Mouse (Mus musculus): ENCODE data around the gene Cdca3. TPM values are rescaled to one million over a fixed set of nuclear protein-coding genes. Genes with fewer than 3 reads are reported as not detected.

The Cdca3 gene
- polyA plus RNA-seq, 1 experiment from 2014 or later = 8.2 TPM

DNA sequence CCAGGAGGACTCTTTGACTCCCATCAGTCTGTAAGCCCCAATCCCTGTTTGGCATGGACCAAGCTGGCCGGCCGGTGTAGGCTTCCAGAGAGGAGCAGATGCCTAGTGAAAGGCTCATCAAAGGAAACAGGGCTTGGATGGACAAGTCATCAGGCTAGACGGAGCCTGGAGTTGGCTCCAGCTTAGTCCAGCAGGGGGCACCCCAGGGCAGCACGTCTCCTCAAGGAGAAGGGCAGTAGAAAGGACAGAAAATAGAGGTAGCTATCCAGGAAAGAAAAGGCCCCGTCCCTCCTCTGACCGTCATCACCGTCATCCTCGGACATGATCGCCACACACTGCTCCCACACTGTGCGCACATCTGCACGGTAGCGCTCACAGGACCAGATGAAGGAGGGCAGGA is 30.4 kb downstream of the Cdca3 start:
- no peak overlapping the region for H3K4me3 ChIP-seq (ENCODE audit: low read depth, low read length)
- H3K9ac ChIP-seq (replicated peaks; ENCODE audit: low read depth) = no peak overlapping the region
- WGBS = 8% methylated on average over 11 of the region's 12 CpGs
- H3K36me3 ChIP-seq (ENCODE audit: insufficient read depth, low read length) = no peaks in the 10 kb centered on the region
- H3K9me3 ChIP-seq (ENCODE audit: low read length) = no peaks in the 10 kb centered on the region
- H3K27me3 ChIP-seq (replicated peaks; ENCODE audit: insufficient read depth, low read length) = peaks cover 22% of the 10 kb centered on the region
- H3K4me2 ChIP-seq (replicated peaks; ENCODE audit: low read depth, low read length) = no peak overlapping the region
- TF ChIP-seq EP300 (IDR thresholded peaks at IDR 0.05) (no peak), CTCF (IDR thresholded peaks at IDR 0.05) (peak; percentile 92)
- ATAC-seq (peak; percentile 43), DNase-seq (ENCODE audit: low spot score) (peak; percentile 85)
- no peak overlapping the region for H3K27ac ChIP-seq (ENCODE audit: low read length)
- 0 out of 2 replicates have a peak, but pooled peaks cover 3% of the 10 kb centered on the region for H3K4me1 ChIP-seq (ENCODE audit: insufficient read depth, low read depth, low read length)

DNA sequence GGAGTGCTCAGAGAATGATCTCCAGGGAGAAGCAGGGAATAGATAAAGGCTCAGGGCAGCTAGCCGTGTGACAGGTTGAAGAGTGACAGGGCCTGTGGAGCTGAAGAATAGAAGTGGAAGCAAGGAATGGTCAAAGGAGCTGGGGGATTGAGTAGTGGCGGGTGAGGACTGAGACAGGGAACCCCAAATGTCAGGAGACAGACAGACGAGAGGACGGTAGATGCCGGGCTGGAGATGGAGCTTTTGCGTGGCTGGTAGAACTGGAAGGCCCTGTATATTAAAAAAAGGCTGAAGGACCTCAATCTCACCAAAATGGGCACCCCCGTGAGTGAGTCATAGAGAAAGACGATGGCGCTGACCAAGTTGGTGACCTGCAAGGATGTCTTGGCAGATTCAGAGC is 31.2 kb downstream of the Cdca3 start:
- ATAC-seq = no peak

DNA sequence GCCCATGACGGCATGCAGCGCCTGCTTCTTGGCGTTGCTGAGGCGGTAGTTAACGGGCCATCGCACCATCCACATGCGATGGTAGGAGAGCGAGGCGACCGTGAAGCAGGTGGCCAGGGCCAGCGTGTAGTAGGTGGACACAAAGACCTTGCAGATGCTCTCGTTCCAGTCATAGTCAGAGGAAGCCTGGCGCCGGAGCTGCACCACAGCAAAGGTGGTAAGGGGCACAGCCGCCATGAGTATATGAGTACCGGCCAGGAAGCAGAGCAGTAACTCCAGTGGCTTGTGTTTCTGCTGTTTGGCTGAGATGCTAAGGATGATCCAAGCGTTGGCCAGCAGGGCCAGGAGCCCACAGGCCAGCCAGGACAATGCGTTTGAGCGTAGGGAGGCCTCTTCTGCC is 31.9 kb downstream of the Cdca3 start:
- Histone ChIP-seq H3K27ac (ENCODE audit: low read length) (no peak overlapping the region), H3K27me3 (replicated peaks; ENCODE audit: insufficient read depth, low read length) (peaks cover 22% of the 10 kb centered on the region), H3K4me1 (ENCODE audit: insufficient read depth, low read depth, low read length) (0 out of 2 replicates have a peak, but pooled peaks cover 3% of the 10 kb centered on the region), H3K36me3 (ENCODE audit: insufficient read depth, low read length) (no peaks in the 10 kb centered on the region), H3K9me3 (ENCODE audit: low read length) (no peaks in the 10 kb centered on the region), H3K4me2 (replicated peaks; ENCODE audit: low read depth, low read length) (no peak overlapping the region), H3K4me3 (ENCODE audit: low read depth, low read length) (no peak overlapping the region), H3K9ac (replicated peaks; ENCODE audit: low read depth) (no peak overlapping the region)
- ATAC-seq = no peak
- no peak for TF ChIP-seq EP300 (IDR thresholded peaks at IDR 0.05)
- TF ChIP-seq CTCF (IDR thresholded peaks at IDR 0.05) = no peak
- DNase-seq (ENCODE audit: low spot score) = no peak
- WGBS = 79% methylated on average over 19 of the region's 19 CpGs

More for the DNA sequence above, 31.2 kb downstream of the Cdca3 start:
- no peak overlapping the region for H3K27ac ChIP-seq (ENCODE audit: low read length)
- no peak overlapping the region for H3K4me3 ChIP-seq (ENCODE audit: low read depth, low read length)
- H3K9me3 ChIP-seq (ENCODE audit: low read length) = no peaks in the 10 kb centered on the region
- no peak overlapping the region for H3K9ac ChIP-seq (replicated peaks; ENCODE audit: low read depth)
- 0 out of 2 replicates have a peak, but pooled peaks cover 3% of the 10 kb centered on the region for H3K4me1 ChIP-seq (ENCODE audit: insufficient read depth, low read depth, low read length)
- peaks cover 22% of the 10 kb centered on the region for H3K27me3 ChIP-seq (replicated peaks; ENCODE audit: insufficient read depth, low read length)
- no peaks in the 10 kb centered on the region for H3K36me3 ChIP-seq (ENCODE audit: insufficient read depth, low read length)
- no peak for DNase-seq (ENCODE audit: low spot score)
- H3K4me2 ChIP-seq (replicated peaks; ENCODE audit: low read depth, low read length) = no peak overlapping the region
- WGBS = 82% methylated on average over 9 of the region's 9 CpGs
- TF ChIP-seq CTCF (IDR thresholded peaks at IDR 0.05) = no peak
- no peak for TF ChIP-seq EP300 (IDR thresholded peaks at IDR 0.05)

DNA sequence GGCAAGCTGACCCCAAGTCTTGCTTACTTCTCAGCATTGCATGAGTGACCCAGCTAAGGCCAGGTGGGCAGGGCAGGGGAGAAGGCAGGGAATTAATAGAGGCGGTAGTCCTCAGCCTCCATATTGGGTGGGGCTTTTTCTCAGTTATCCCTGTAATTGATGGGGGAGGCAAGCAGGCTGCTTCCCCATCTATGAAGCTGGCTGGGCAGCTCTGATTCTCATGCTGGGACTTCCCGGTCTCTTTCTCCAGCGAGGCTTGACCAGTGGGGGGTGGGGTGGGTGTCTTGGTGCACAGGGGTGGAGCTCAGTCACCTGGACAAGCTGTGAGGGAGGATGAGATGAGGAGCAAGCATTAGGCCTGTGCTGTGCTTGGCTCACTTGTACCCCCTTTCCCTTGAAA is 32.5 kb downstream of the Cdca3 start:
- WGBS = 28% methylated on average over 2 of the region's 3 CpGs
- no peaks in the 10 kb centered on the region for H3K9me3 ChIP-seq (ENCODE audit: low read length)
- H3K27ac ChIP-seq (ENCODE audit: low read length) = no peak overlapping the region
- no peak overlapping the region for H3K4me2 ChIP-seq (replicated peaks; ENCODE audit: low read depth, low read length)
- H3K9ac ChIP-seq (replicated peaks; ENCODE audit: low read depth) = no peak overlapping the region
- H3K27me3 ChIP-seq (replicated peaks; ENCODE audit: insufficient read depth, low read length) = peaks cover 22% of the 10 kb centered on the region
- TF ChIP-seq CTCF (IDR thresholded peaks at IDR 0.05) (no peak), EP300 (IDR thresholded peaks at IDR 0.05) (no peak)
- DNase-seq (ENCODE audit: low spot score) (no peak), ATAC-seq (no peak)
- H3K4me3 ChIP-seq (ENCODE audit: low read depth, low read length) = no peak overlapping the region
- no peaks in the 10 kb centered on the region for H3K36me3 ChIP-seq (ENCODE audit: insufficient read depth, low read length)
- 0 out of 2 replicates have a peak, but pooled peaks cover 3% of the 10 kb centered on the region for H3K4me1 ChIP-seq (ENCODE audit: insufficient read depth, low read depth, low read length)

DNA sequence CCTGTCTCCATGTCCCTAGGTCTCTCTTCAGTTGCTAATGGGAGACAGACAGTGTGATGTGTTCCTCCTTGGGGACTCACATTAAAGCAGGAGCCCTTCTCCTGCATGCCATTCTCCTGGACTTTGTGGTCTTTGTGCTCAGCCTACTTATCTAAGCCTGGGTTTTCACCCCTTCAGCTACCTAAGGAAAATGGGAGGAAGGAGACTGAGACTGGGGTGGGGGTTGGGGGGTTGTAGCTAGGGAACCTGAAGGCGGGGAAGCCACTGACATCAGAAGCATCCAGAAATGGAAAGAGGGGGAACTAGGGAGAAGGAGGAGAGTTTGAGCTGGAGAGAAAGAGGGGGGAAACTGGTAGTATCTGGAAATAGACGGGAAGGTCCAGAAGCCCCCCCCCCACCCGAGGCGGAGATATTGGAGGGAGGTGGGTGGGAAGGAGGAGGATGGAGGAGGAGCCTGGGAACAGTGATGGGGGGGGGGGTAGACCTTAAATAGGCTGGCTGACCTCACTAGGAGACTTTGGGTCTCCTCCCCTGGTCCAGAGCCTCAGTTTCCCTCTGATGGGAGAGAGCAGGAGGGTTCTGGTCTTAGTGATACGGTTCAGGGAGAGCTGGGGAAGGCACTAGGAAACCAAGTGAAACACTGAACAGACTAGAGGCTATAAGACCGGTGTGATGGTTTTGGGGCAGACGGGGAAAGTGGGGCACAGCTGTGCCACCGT is 33.2 kb downstream of the Cdca3 start:
- no peak overlapping the region for H3K27ac ChIP-seq (ENCODE audit: low read length)
- 12% methylated on average over 7 of the region's 8 CpGs for WGBS

DNA sequence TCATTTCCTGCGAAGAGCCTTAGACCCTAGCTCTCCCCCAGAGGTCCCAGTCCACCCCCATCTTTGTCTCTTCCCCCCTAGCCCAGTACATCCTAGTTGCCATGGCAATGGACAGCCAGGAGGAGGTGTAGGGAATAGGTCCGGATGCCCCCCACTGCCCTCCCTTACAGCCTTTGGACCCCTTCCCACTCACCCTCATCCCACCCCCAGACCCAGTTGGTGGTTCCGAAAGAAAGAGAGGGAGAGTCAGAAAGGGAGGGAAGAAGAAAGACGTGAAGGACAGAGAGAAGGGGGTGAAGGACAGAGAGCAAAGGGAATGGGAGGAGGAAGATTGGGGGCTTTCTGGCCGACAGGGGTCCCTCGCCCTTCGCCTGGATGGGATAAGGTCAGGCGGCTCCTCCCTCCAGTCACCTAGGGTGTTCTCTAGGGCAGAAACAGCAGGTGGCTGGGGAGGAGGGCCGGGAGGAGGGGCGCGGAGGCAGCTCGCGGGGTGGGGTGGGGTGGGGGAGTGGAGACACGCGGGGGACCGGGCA is 33.8 kb downstream of the Cdca3 start:
- TF ChIP-seq CTCF (IDR thresholded peaks at IDR 0.05) (no peak), EP300 (IDR thresholded peaks at IDR 0.05) (no peak)
- DNase-seq (ENCODE audit: low spot score) (no peak), ATAC-seq (no peak)
- no peaks in the 10 kb centered on the region for H3K9me3 ChIP-seq (ENCODE audit: low read length)
- H3K9ac ChIP-seq (replicated peaks; ENCODE audit: low read depth) = no peak overlapping the region
- peak overlapping the region; percentile 91 for H3K4me2 ChIP-seq (replicated peaks; ENCODE audit: low read depth, low read length)
- 0% methylated on average over 8 of the region's 16 CpGs for WGBS
- no peaks in the 10 kb centered on the region for H3K36me3 ChIP-seq (ENCODE audit: insufficient read depth, low read length)
- peaks cover 20% of the 10 kb centered on the region for H3K27me3 ChIP-seq (replicated peaks; ENCODE audit: insufficient read depth, low read length)
- H3K4me1 ChIP-seq (ENCODE audit: insufficient read depth, low read depth, low read length) = 0 out of 2 replicates have a peak, but pooled peaks cover 3% of the 10 kb centered on the region
- H3K27ac ChIP-seq (ENCODE audit: low read length) = no peak overlapping the region
- H3K4me3 ChIP-seq (ENCODE audit: low read depth, low read length) = peak overlapping the region; percentile 48

More for the DNA sequence above, 33.2 kb downstream of the Cdca3 start:
- H3K9me3 ChIP-seq (ENCODE audit: low read length) = no peaks in the 10 kb centered on the region
- H3K4me2 ChIP-seq (replicated peaks; ENCODE audit: low read depth, low read length) = no peak overlapping the region
- no peak for TF ChIP-seq EP300 (IDR thresholded peaks at IDR 0.05)
- no peak for TF ChIP-seq CTCF (IDR thresholded peaks at IDR 0.05)
- 0 out of 2 replicates have a peak, but pooled peaks cover 3% of the 10 kb centered on the region for H3K4me1 ChIP-seq (ENCODE audit: insufficient read depth, low read depth, low read length)
- no peak for ATAC-seq
- H3K27me3 ChIP-seq (replicated peaks; ENCODE audit: insufficient read depth, low read length) = peaks cover 22% of the 10 kb centered on the region
- no peaks in the 10 kb centered on the region for H3K36me3 ChIP-seq (ENCODE audit: insufficient read depth, low read length)
- H3K4me3 ChIP-seq (ENCODE audit: low read depth, low read length) = no peak overlapping the region
- H3K9ac ChIP-seq (replicated peaks; ENCODE audit: low read depth) = no peak overlapping the region
- DNase-seq (ENCODE audit: low spot score) = no peak
